8 mouse cellular contexts compared by ENCODE assay signal in genomic region chr5:66676457-66677117, GRCm38 (mm10). TPM values are rescaled to one million over a fixed set of nuclear protein-coding genes. Genes with fewer than 3 reads are reported as not detected.
A peak's percentile ranks its signal among the peaks of the same experiment; 100 is the strongest.
DNase-seq lines count a peak whose midpoint lies in the region; ATAC-seq and TF ChIP-seq lines count a peak whose summit lies in the region.

No protein-coding gene starts in this region.

- WGBS in bone marrow, adult 2 months: 1% methylated on average over 51 of the region's 51 CpGs
- WGBS in forebrain, embryonic 10.5 days: under 1% methylated on average over 51 of the region's 51 CpGs

- ATAC-seq in G1E (ENCODE audit: extremely low read depth, insufficient number of reproducible peaks, low FRiP score, poor library complexity, severe bottlenecking): no peak

- H3K4me1 ChIP-seq in G1E (ENCODE audit: insufficient read depth, low read depth, low read length): no peaks in the 10 kb centered on the region
- H3K4me1 ChIP-seq in bone marrow, adult 2 months (ENCODE audit: control insufficient read depth, insufficient read depth, low read length): no peaks in the 10 kb centered on the region; the same call in 1 of the 2 replicates
- H3K4me1 ChIP-seq in forebrain, embryonic 10.5 days: peaks cover 44% of the 10 kb centered on the region

- H3K27me3 ChIP-seq in G1E (ENCODE audit: insufficient read depth, low read length): no peaks in the 10 kb centered on the region
- peaks cover 37% of the 10 kb centered on the region for H3K27me3 ChIP-seq in forebrain, embryonic 10.5 days (ENCODE audit: poor library complexity, severe bottlenecking)

- TF ChIP-seq POLR2A in bone marrow, adult 2 months (IDR thresholded peaks at IDR 0.05; ENCODE audit: borderline replicate concordance, control insufficient read depth, low read depth, low read length): no peak

- H3K9me3 ChIP-seq in G1E (replicated peaks): peaks cover 48% of the 10 kb centered on the region
- H3K9me3 ChIP-seq in forebrain, embryonic 10.5 days: no peaks in the 10 kb centered on the region

- H3K4me3 ChIP-seq in G1E (ENCODE audit: low read depth, low read length): peak overlapping the region; percentile 30; the same call in 1 of the 2 replicates
- H3K4me3 ChIP-seq in bone marrow, adult 2 months (replicated peaks; ENCODE audit: control insufficient read depth, low read depth, low read length): peak overlapping the region; percentile 45
- peak overlapping the region; percentile 80 for H3K4me3 ChIP-seq in forebrain, embryonic 10.5 days

- DNase-seq in G1E (ENCODE audit: low spot score): no peak
- peak; percentile 62 for DNase-seq in forebrain, embryonic 10.5 days (ENCODE audit: extremely low spot score, low spot score)
- DNase-seq in heart, postnatal 4 days: peak; percentile 41
- peak; percentile 58 to 61 for DNase-seq in layer of hippocampus, postnatal 25 days (ENCODE audit: extremely low spot score in 1 of 2, low spot score in 1 of 2)
- DNase-seq in lung, postnatal 14 days: peak; percentile 4
- DNase-seq in right cerebral cortex, postnatal 36 days (ENCODE audit: low spot score in 2 of 2): peak; percentile 79
- DNase-seq in spleen, adult 18-20 months: no peak

- TF ChIP-seq CTCF in G1E (IDR thresholded peaks at IDR 0.05; ENCODE audit: low read depth, low read length): no peak
- TF ChIP-seq CTCF in bone marrow, adult 2 months (IDR thresholded peaks at IDR 0.05; ENCODE audit: control insufficient read depth, insufficient read depth, low read length): no peak

- no peak overlapping the region for H3K27ac ChIP-seq in bone marrow, adult 2 months (ENCODE audit: control insufficient read depth, insufficient read depth, low read depth, low read length, poor library complexity)
- H3K27ac ChIP-seq in forebrain, embryonic 10.5 days: peak overlapping the region; percentile 87

- H3K36me3 ChIP-seq in G1E (replicated peaks): no peaks in the 10 kb centered on the region
- H3K36me3 ChIP-seq in forebrain, embryonic 10.5 days (replicated peaks): peaks cover 30% of the 10 kb centered on the region

RNA-seq across cellular contexts. Expression of gene Uchl1, which starts 0.7 kb away (rescaled TPM):
- total RNA-seq in G1E (2014; fragmentation: Nextera tagmentation): not detected in 2 replicates
- 0.33 TPM in 1 of 2 replicates, not detected in the other for total RNA-seq in G1E (2017)
- not detected in 2 replicates for polyA plus RNA-seq in G1E (2012)
- 5.4 and 14.6 TPM in 2 replicates for polyA plus RNA-seq in bone marrow, adult 2 months (2011; ENCODE audit: insufficient read depth, insufficient read length, low replicate concordance, missing spikeins)
- polyA plus RNA-seq in forebrain, embryonic 10.5 days (2016; fragmentation: Nextera tagmentation; extraction: Ambion mirVana): 202 and 227 TPM in 2 replicates
- 10 to 100 TPM; 28.4 to 32.1 TPM for total RNA-seq in heart, postnatal 4 days (2021)
- total RNA-seq in layer of hippocampus, postnatal 25 days (2021): 100 to 1,000 TPM; 783 to 964 TPM

RNA-seq across cellular contexts. Expression of gene Apbb2, which starts 58.0 kb away (rescaled TPM):
- not detected in 2 replicates for total RNA-seq in G1E (2014; fragmentation: Nextera tagmentation)
- 0.12 and 0.16 TPM in 2 replicates for total RNA-seq in G1E (2017)
- not detected in 2 replicates for polyA plus RNA-seq in G1E (2012)
- polyA plus RNA-seq in bone marrow, adult 2 months (2011; ENCODE audit: insufficient read depth, insufficient read length, low replicate concordance, missing spikeins): 3.1 and 6.6 TPM in 2 replicates
- 22.9 and 28.2 TPM in 2 replicates for polyA plus RNA-seq in forebrain, embryonic 10.5 days (2016; fragmentation: Nextera tagmentation; extraction: Ambion mirVana)
- 10 to 100 TPM; 60.9 to 66.7 TPM for total RNA-seq in heart, postnatal 4 days (2021)
- 10 to 100 TPM; 53.4 to 57.1 TPM for total RNA-seq in layer of hippocampus, postnatal 25 days (2021)

Comparison
In these comparisons a context has a peak if more than half of its experiments do, and no peak if none do; other contexts are left out.
1. DNase-seq: peak in forebrain, embryonic 10.5 days (single experiment), heart, postnatal 4 days (single experiment), layer of hippocampus, postnatal 25 days (2 of 2), lung, postnatal 14 days (single experiment) and right cerebral cortex, postnatal 36 days (2 of 2); none in G1E (single experiment) and spleen, adult 18-20 months (0 of 2).
2. H3K4me3 ChIP-seq: peak in every context shown above with its lines; median percentile 80 in forebrain, embryonic 10.5 days; 45 in bone marrow, adult 2 months; 30 in G1E.
3. RNA of gene Uchl1, which starts 0.7 kb away (total RNA-seq): 783 to 964 TPM in layer of hippocampus, postnatal 25 days; 28.4 to 32.1 TPM in heart, postnatal 4 days and 0.33 TPM in G1E; every median in the first group is over 10 times any median in the second.
4. RNA of gene Apbb2, which starts 58.0 kb away (total RNA-seq): 60.9 to 66.7 TPM in heart, postnatal 4 days and 53.4 to 57.1 TPM in layer of hippocampus, postnatal 25 days; 0.12 to 0.16 TPM in G1E; every median in the first group is over 10 times any median in the second.